Mouse (Mus musculus): ENCODE results near the gene Gm1140. TPM values are rescaled to one million over a fixed set of nuclear protein-coding genes. Genes with fewer than 3 reads are reported as not detected.
"Not testable (repeated sequence)": the region's sequence is repeated elsewhere in the genome, so short reads cannot be mapped to it uniquely, and the experiment has no call there.

Gm1140 gene
- total RNA-seq (2021) = not detected
- long read RNA-seq, experiment 1 = 0 reads
- long read RNA-seq, experiment 2 = 0 reads

- H3K27ac ChIP-seq; intact Hi-C loops (cut with DNase I); DNase-seq; H3K4me3 ChIP-seq: not testable (repeated sequence)
These were observed at the start of gene Gm1140 for GRCm38 (mm10) chrX:67693462-67693861. TSS of gene Gm1140 (minus strand) at chrX:67693562.

GRCm38 (mm10) chrX:67695398-67695797, 2.0 kb upstream of the Gm1140 start, which contains the start of gene Gm14692:
TSS of gene Gm14692 (plus strand) at chrX:67695698.
- intact Hi-C loops (cut with DNase I); H3K4me3 ChIP-seq; H3K27ac ChIP-seq: not testable (repeated sequence)
- peak; percentile 1 for DNase-seq

Other genes starting within 250 kb of the Gm1140 start
- gene Gm14692, start 2.1 kb upstream of the Gm1140 start, total RNA-seq (2021) = not detected
- gene 4933436I01Rik, start 227.9 kb upstream of the Gm1140 start, total RNA-seq (2021) = not detected

Data from gastrocnemius, adult 2 months (tissue).